Mouse (Mus musculus) testis, adult 2 months (tissue): ENCODE data around the gene Pdxdc1.

ENCODE experiments used
- CTCF ChIP-seq: fragments of 200-500 bp; IDR thresholded peaks from 2 replicates; pipeline ENCODE4 v1.5.1; 2012; ENCODE audit warnings: low read depth, mild to moderate bottlenecking, inconsistent platforms, low read length, moderate library complexity; ENCODE audit not compliant: control insufficient read depth, insufficient read depth, insufficient replicate concordance
- POLR2A ChIP-seq: fragments of 200-500 bp; IDR thresholded peaks from 2 replicates; pipeline ENCODE4 v1.6.1; 2012; ENCODE audit warnings: low read depth, mild to moderate bottlenecking, inconsistent platforms, low read length, moderate library complexity; ENCODE audit not compliant: control insufficient read depth

GRCm38 (mm10) chr16:13946306-13946705 lies 43.4 kb upstream of the Pdxdc1 start:
- TF ChIP-seq POLR2A (no peak), CTCF (no peak)
